Mouse (Mus musculus) E14TG2a.4 (cell line): Measurements from ENCODE around the gene Npc1l1.

ENCODE experiments used
- CTCF ChIP-seq: conservative IDR thresholded peaks from 2 replicates; pipeline ENCODE4 v1.5.1; 2014; ENCODE audit warnings: low read length
- NANOG ChIP-seq: IDR thresholded peaks from 2 replicates; pipeline ENCODE4 v1.6.1; 2014; ENCODE audit warnings: borderline replicate concordance, low read length, mixed read lengths
- POU5F1 ChIP-seq: IDR thresholded peaks from 2 replicates; pipeline ENCODE4 v1.6.1; 2014; ENCODE audit warnings: low read length, borderline replicate concordance

DNA sequence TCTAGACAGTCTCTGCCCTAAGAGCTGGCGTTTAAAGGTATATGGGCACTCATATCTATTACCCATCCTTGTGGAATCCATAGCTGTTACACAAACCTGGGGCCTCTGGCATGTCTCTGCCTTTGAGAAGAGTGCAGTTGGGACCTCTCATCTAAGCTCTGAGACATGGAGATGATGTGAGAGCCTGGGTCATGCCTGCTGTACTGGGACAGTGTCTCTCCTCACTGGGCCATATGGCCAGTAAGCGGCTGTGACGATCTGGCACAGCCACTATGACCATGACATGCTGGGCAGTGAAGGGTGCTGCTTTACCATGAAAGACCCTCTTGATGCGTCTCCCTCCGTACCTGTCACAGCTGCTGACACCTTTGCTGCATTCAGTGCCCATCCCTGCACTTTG is 22.3 kb upstream of the Npc1l1 start:
- no peak for TF ChIP-seq CTCF
- TF ChIP-seq NANOG = no peak
- no peak for TF ChIP-seq POU5F1
